Mouse (Mus musculus) left cerebral cortex, adult 8-10 months (tissue): Measurements from ENCODE around the gene Btg2. TPM values are rescaled to one million over a fixed set of nuclear protein-coding genes. Genes with fewer than 3 reads are reported as not detected.

ENCODE experiments used
- DNase-seq, 2 experiments: peaks; one replicate each; pipeline ENCODE4 v3.0.0; 2022; ENCODE audit warnings: low spot score in 2 of 2
- total RNA-seq, 4 experiments: library from RNA; stranded (reverse); gene quantifications; 2 replicates each; pipeline ENCODE4 v1.2.4; 2022

Gene Btg2
- total RNA-seq, 4 experiments from 2014 or later, result 11.3 to 21.4 (median 12.1) TPM

DNA sequence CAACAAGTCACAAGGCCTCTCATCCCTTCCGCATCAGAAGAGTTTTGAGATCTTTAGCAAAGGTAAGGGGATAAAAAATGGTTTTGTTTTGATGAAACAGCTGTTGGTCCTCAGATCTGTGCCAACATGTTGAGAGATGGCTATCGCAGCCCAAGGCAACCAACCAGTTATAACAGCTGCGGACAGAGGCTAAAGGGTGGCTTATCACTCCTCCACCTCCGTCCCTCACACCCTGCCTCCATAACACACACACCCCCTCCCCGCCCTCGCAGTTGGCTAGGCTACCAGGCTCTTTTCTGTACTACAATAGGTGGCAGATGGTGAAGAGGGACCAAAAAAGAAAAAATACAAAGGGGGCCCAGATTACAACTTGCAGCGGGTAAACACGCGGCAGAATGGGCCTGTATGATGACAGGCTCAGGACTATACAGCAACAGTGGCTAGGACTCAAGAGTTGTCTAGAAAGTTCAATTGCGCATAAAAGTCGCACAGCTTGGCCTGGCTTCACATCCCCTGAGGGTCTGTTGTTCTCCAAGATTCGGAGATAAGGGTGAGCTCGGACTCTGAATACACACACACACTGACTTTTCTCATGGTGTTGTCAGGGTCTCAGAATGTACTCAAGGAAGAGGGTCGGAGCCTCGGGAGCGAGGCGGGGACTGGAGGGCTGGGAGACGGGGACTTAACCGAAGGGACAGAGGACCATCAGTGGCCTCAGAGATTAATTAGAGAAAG is 692 bp downstream of the Btg2 start:
- DNase-seq, result no peak

- DNase-seq, result no peak
These were observed 1.4 kb downstream of the Btg2 start for GRCm38 (mm10) chr1:134077389-134078060.

DNA sequence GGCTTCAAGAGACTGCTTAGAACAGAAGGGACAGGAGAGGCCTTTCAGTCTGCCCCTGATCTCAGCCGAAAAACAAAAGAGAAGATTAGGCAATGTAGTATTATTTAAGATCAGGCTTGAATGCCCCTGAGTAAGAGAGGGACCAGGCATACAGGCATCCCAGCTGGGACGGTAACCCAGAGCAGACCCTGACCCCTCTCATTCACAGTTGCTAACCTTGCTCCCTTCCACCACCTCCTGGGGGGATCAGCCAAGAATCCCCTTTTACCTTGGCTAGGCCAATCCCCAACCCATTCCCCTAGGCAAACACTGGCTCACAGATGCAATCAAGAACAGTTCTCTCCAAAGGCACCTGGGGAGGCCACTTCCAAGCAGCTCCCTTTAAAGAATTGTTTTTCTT is 2.1 kb downstream of the Btg2 start:
- no peak for DNase-seq

- DNase-seq, result no peak
These were observed 3.4 kb downstream of the Btg2 start for GRCm38 (mm10) chr1:134075532-134075931.

DNA sequence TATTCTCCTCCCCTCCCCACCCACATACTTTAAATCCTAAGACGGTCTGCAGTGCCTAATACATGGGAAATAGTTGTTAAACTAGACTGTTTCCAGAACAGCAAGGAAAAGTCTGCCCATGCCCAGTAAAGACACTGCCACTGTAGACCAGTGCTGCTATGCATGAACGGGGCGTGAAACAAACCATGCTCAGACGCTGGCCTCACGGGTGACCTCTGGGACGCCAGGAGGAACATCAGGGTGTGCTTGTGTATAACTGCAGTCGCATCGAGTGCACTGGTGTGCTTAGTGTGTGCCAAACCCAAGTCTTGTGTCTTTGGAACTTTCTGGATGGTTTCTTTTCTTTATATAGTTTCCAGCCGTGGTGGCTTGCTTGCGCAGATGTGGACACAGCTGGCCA is 4.3 kb downstream of the Btg2 start:
- DNase-seq, result no peak

GRCm38 (mm10) chr1:134074184-134074583 is 4.7 kb downstream of the Btg2 start:
- no peak for DNase-seq

GRCm38 (mm10) chr1:134073658-134074057 is 5.3 kb downstream of the Btg2 start:
- DNase-seq, result no peak

DNA sequence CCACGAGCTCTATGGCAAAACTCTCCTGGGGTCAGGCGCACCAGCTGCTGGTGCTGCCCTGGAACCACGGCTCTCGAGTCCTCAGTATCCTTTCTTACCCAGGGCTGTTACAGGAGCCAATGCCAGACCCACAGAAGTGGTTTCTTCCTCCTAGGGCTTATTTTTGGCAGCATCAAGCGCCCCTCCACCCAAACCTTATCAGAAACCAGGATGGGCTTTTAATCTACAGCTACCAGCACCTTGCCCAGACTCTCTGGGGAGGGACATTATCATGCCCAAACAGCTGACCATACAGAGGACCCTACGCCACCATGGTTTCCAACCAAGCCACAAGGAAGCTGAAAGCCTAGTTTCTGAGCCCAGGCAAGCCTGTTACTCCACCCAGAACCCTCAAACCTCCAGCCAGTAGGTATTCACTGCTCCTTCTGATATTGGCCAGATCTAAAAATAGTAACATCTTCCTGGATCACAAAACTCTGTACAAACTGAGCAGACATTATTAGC is 5.8 kb downstream of the Btg2 start:
- no peak for DNase-seq

DNA sequence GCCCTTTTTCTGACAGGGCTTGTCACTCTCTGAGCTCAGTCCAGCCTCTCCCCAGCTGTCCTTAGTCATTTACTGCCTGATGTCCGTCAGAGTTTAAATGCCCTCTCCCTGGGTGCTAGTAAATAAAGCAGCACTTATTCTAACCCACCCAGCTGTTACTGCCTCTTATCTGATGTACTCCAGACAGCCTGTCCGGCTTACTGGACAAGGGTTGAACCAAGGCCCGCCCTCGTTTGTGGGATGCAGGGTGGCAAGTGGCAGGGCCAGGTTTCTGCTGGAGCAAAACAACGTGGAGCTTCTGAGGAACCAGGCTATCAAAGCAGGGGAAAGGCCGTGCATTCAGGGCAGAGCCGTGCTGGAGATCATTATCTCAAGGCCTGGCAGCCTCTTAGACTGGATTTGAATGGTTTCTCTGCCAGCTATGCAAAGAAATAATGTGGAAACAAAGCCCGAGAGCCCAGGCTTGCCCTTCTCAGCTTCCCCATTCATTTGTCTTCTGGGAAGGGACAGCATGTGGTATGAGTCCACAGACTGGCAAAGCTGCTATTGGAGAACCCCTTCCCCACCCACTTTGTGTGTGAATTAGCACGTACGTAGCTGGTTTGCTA is 7.4 kb downstream of the Btg2 start:
- DNase-seq, result no peak

- DNase-seq, result no peak
These were observed 8.7 kb downstream of the Btg2 start for GRCm38 (mm10) chr1:134070099-134070669.

- no peak for DNase-seq
These were observed 11.7 kb downstream of the Btg2 start for GRCm38 (mm10) chr1:134067143-134067619.

GRCm38 (mm10) chr1:134066554-134066953 is 12.4 kb downstream of the Btg2 start:
- DNase-seq, result no peak

DNA sequence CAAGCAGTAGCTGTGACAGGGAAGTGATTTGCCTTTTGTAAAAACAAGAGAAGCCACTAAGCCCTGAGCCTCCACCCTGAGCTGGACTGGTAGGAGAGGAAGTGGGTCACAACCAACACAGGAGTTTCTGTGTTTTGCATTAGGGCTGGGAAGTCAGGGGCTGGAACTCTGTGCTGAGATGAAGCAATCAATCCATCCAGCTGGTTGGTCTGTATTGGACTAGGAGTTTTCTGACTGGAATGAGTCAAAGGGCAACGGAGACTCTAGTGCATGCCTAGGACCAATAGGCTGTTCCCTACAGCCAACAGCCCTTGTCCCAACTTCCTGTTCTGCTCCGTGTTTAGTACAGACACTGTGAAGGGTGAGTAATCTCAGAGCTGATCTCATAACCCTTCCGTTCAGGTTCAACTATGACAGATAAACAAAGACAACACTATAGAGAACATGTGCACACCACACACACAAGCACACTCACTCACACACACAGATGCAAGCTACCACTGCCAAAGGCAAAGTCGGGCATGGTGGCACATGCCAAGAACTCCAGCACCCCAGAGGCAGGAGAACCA is 13.6 kb downstream of the Btg2 start:
- no peak for DNase-seq

- no peak for DNase-seq
These were observed 14.6 kb downstream of the Btg2 start for GRCm38 (mm10) chr1:134064296-134064831.

DNA sequence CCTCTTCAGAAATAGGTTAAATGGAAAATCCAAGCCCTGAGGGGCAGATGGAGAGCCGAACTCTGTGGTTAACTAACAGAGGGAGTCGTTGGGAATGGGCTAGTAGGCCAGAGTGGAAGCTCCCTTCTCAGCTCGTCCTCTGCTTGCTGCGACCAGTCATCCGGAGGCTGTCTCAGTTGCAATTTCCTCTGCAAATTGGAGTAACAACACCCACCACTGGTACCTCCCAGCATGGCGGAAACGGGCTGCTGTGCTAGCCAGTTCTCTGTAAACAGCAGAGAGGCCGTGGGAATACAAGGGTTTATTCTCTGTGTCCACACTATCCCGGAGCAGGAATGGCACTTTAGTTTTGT is 15.2 kb downstream of the Btg2 start:
- DNase-seq, result no peak

- peak in 1 of 2 experiments; percentile 55 for DNase-seq
These were observed 15.7 kb downstream of the Btg2 start for GRCm38 (mm10) chr1:134063086-134063772.

GRCm38 (mm10) chr1:134062411-134063085 is 16.4 kb downstream of the Btg2 start:
- DNase-seq, result peak in 1 of 2 experiments; percentile 50

DNA sequence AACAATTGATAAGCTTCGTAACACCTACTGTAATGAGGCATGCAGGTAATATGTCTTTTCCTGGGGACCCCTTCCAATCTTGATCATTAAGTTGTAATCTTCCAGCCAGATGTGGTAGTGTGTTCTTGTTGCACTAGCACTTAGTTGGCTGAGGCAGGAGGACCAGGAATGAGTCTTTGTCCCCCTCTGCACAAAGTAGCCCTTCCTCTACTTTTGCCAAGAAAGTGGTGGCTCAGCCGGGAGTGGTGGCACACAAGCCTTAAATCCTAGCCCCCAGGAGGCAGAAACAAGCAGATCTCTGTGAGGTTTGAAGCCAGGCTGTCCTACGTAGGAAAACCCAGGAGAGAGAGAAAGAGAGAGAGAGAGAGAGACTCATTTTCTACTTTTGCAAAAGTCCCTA is 17.0 kb downstream of the Btg2 start:
- no peak for DNase-seq

- peak; percentile 76 to 86 for DNase-seq
These were observed 17.9 kb downstream of the Btg2 start for GRCm38 (mm10) chr1:134060849-134061569.
